Mouse (Mus musculus) testis, adult 2 months (tissue): ENCODE measurements around the gene Snx29. TPM values are rescaled to one million over a fixed set of nuclear protein-coding genes. Genes with fewer than 3 reads are reported as not detected.

ENCODE experiments used
- H3K27ac ChIP-seq: fragments of 200-500 bp; 2 replicates; pipeline ENCODE4 v1.5.1; 2012; ENCODE audit warnings: low read depth, low read length; ENCODE audit not compliant: control insufficient read depth, insufficient read depth
- H3K27me3 ChIP-seq: fragments of 200-500 bp; 2 replicates; pipeline ENCODE4 v1.6.1; 2012; ENCODE audit warnings: mild to moderate bottlenecking, low read length, moderate library complexity; ENCODE audit not compliant: control insufficient read depth, insufficient read depth
- H3K36me3 ChIP-seq: fragments of 200-500 bp; 2 replicates; pipeline ENCODE4 v1.6.1; 2012; ENCODE audit warnings: mild to moderate bottlenecking, low read length; ENCODE audit not compliant: control insufficient read depth, insufficient read depth
- H3K4me1 ChIP-seq: fragments of 200-500 bp; 2 replicates; pipeline ENCODE4 v1.6.1; 2012; ENCODE audit warnings: low read length; ENCODE audit not compliant: control insufficient read depth, insufficient read depth
- H3K4me3 ChIP-seq: fragments of 200-500 bp; 2 replicates; pipeline ENCODE4 v1.5.1; 2012; ENCODE audit warnings: low read depth, mild to moderate bottlenecking, low read length, moderate library complexity, mixed read lengths; ENCODE audit not compliant: control insufficient read depth
- CTCF ChIP-seq: fragments of 200-500 bp; IDR thresholded peaks from 2 replicates; pipeline ENCODE4 v1.5.1; 2012; ENCODE audit warnings: low read depth, mild to moderate bottlenecking, inconsistent platforms, low read length, moderate library complexity; ENCODE audit not compliant: control insufficient read depth, insufficient read depth, insufficient replicate concordance
- POLR2A ChIP-seq: fragments of 200-500 bp; IDR thresholded peaks from 2 replicates; pipeline ENCODE4 v1.6.1; 2012; ENCODE audit warnings: low read depth, mild to moderate bottlenecking, inconsistent platforms, low read length, moderate library complexity; ENCODE audit not compliant: control insufficient read depth
- polyA plus RNA-seq: library from polyadenylated mRNA; depleted of rRNA; stranded (reverse); fragments of >200 nt; gene quantifications from 2 replicates; pipeline ENCODE4 v1.2.3, GENCODE M21; 2012

Snx29 gene
- polyA plus RNA-seq, 1 experiment = 6.1 TPM

GRCm38 (mm10) chr16:11500061-11500460 lies 177.4 kb downstream of the Snx29 start:
- Histone ChIP-seq H3K27me3 (no peaks in the 10 kb centered on the region), H3K27ac (no peak overlapping the region), H3K36me3 (no peaks in the 10 kb centered on the region), H3K4me3 (no peak overlapping the region), H3K4me1 (no peaks in the 10 kb centered on the region)
- TF ChIP-seq POLR2A (no peak), CTCF (no peak)

- Histone ChIP-seq H3K4me3 (peak overlapping the region; percentile 45; the same call in 1 of the 2 replicates), H3K27me3 (no peaks in the 10 kb centered on the region), H3K36me3 (no peaks in the 10 kb centered on the region), H3K27ac (no peak overlapping the region), H3K4me1 (no peaks in the 10 kb centered on the region)
- TF ChIP-seq POLR2A (no peak), CTCF (no peak)
These were observed 178.4 kb downstream of the Snx29 start for GRCm38 (mm10) chr16:11501138-11501537.

- no peaks in the 10 kb centered on the region for H3K36me3 ChIP-seq
- no peak overlapping the region for H3K27ac ChIP-seq
- no peaks in the 10 kb centered on the region for H3K4me1 ChIP-seq
- no peak for TF ChIP-seq CTCF
- TF ChIP-seq POLR2A = no peak
- no peaks in the 10 kb centered on the region for H3K27me3 ChIP-seq
- H3K4me3 ChIP-seq = no peak overlapping the region
These were observed 178.9 kb downstream of the Snx29 start for GRCm38 (mm10) chr16:11501611-11502010.

GRCm38 (mm10) chr16:11504666-11505491 lies 182.2 kb downstream of the Snx29 start:
- TF ChIP-seq POLR2A (no peak), CTCF (no peak)
- no peak overlapping the region for H3K4me3 ChIP-seq
- no peaks in the 10 kb centered on the region for H3K36me3 ChIP-seq
- no peaks in the 10 kb centered on the region for H3K4me1 ChIP-seq
- no peaks in the 10 kb centered on the region for H3K27me3 ChIP-seq
- no peak overlapping the region for H3K27ac ChIP-seq

DNA sequence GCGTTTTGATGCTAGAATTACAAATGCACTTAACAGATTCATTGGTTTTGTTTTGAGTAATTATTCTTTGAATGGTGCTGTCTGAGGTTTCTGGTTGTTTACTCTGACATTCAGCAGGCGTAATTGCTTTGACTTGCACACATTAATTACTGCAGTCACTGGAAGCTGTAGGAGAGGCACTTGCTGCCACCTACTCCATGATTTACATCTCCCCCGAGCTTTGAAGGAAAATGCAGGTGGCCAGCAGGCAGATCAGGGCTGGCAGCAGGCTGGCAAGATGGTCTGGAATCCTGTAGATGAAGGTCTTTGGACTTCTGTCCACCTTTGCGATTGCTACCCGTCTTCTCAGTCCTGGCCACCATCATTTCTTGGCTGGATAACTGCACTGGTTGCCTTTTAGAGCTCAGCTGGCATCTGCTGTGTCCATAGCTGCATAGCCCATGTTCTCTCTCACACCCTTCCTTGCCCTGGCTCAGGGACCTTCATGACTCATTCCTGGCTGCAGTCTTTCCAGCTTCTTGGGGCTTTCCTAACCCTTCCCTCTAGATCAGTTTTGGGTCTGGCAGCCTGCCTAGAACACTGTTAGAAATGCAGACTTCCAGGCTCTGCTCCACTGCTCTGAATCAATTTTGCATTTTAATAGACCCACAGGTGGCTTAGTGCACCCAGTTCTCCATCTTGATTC lies 182.9 kb downstream of the Snx29 start:
- Histone ChIP-seq H3K27me3 (no peaks in the 10 kb centered on the region), H3K4me1 (no peaks in the 10 kb centered on the region), H3K4me3 (no peak overlapping the region), H3K36me3 (no peaks in the 10 kb centered on the region), H3K27ac (no peak overlapping the region)
- TF ChIP-seq CTCF = no peak
- TF ChIP-seq POLR2A = no peak

- no peak overlapping the region for H3K4me3 ChIP-seq
- H3K36me3 ChIP-seq = no peaks in the 10 kb centered on the region
- H3K27me3 ChIP-seq = no peaks in the 10 kb centered on the region
- TF ChIP-seq POLR2A (no peak), CTCF (no peak)
- H3K4me1 ChIP-seq = no peaks in the 10 kb centered on the region
- H3K27ac ChIP-seq = no peak overlapping the region
These were observed 184.6 kb downstream of the Snx29 start for GRCm38 (mm10) chr16:11507188-11507731.

- Histone ChIP-seq H3K27me3 (no peaks in the 10 kb centered on the region), H3K4me1 (no peaks in the 10 kb centered on the region), H3K36me3 (no peaks in the 10 kb centered on the region), H3K27ac (no peak overlapping the region), H3K4me3 (no peak overlapping the region)
- TF ChIP-seq POLR2A = no peak
- no peak for TF ChIP-seq CTCF
These were observed 185.6 kb downstream of the Snx29 start for GRCm38 (mm10) chr16:11508341-11508740.
